Mouse (Mus musculus) heart, postnatal 0 days (tissue): Measurements from ENCODE around the gene Myadm. TPM values are rescaled to one million over a fixed set of nuclear protein-coding genes. Genes with fewer than 3 reads are reported as not detected.

Experiments
- ATAC-seq: fragments of 200-750 bp; cut with Nextera tagmentation; 2 replicates; pipeline ENCODE4 v1.8.0; 2017; ENCODE audit warnings: low read depth, moderate number of reproducible peaks, moderate library complexity; ENCODE audit not compliant: insufficient read depth
- DNase-seq: peaks from one replicate; pipeline ENCODE4 v3.0.0-alpha.2; 2016; ENCODE audit warnings: low spot score
- H3K27ac ChIP-seq: fragments of 300-500 bp; sonication (generic); 2 replicates; pipeline ENCODE4 v1.5.1; 2014; ENCODE audit warnings: low read depth, mild to moderate bottlenecking
- H3K27me3 ChIP-seq: fragments of 300-500 bp; sonication (generic); 2 replicates; pipeline ENCODE4 v1.6.1; 2014; ENCODE audit warnings: low read length, mixed read lengths; ENCODE audit not compliant: control insufficient read depth, insufficient read depth
- H3K36me3 ChIP-seq: fragments of 300-500 bp; sonication (generic); replicated peaks from 2 replicates; pipeline ENCODE4 v1.6.1; 2014; ENCODE audit warnings: low read length, mixed read lengths; ENCODE audit not compliant: control insufficient read depth, insufficient read depth
- H3K4me1 ChIP-seq: fragments of 300-500 bp; sonication (generic); 2 replicates; pipeline ENCODE4 v1.6.1; 2014; ENCODE audit warnings: antibody characterized with exemption; ENCODE audit not compliant: control insufficient read depth, insufficient read depth
- H3K4me2 ChIP-seq: fragments of 300-500 bp; sonication (generic); 2 replicates; pipeline ENCODE4 v1.6.1; 2014; ENCODE audit warnings: low read depth, mild to moderate bottlenecking, low read length, moderate library complexity
- H3K4me3 ChIP-seq: fragments of 300-500 bp; sonication (generic); 2 replicates; pipeline ENCODE4 v1.5.1; 2014; ENCODE audit warnings: low read depth, low read length
- H3K9ac ChIP-seq: fragments of 300-500 bp; sonication (generic); replicated peaks from 2 replicates; pipeline ENCODE4 v1.6.1; 2014; ENCODE audit warnings: low read depth, low read length, mixed read lengths
- H3K9me3 ChIP-seq: fragments of 300-500 bp; sonication (generic); replicated peaks from 2 replicates; pipeline ENCODE4 v1.6.1; 2016; ENCODE audit warnings: low read length; ENCODE audit not compliant: control insufficient read depth
- CTCF ChIP-seq: IDR thresholded peaks from 2 replicates; pipeline ENCODE4 v1.5.1; 2016; ENCODE audit warnings: antibody characterized with exemption, control low read depth, low read depth
- EP300 ChIP-seq: IDR thresholded peaks from 2 replicates; pipeline ENCODE4 v1.6.1; 2016; ENCODE audit warnings: antibody characterized with exemption, low read depth
- WGBS: fragments of 180-500 bp; shearing (Covaris S2); extraction: QIAGEN DNeasy Blood & Tissue Kit; methylation state at CpG from one replicate; pipeline ENCODE4 v1.1.7; 2014; 5-methylcytosine and 5-hydroxymethylcytosine counted together
- polyA plus RNA-seq: library from polyadenylated mRNA; unstranded; fragments of >200 nt; fragmentation: Nextera tagmentation; extraction: Ambion mirVana; gene quantifications from 2 replicates; pipeline ENCODE4 v1.2.1, GENCODE M21; 2015
- total RNA-seq: library from RNA; depleted of rRNA; stranded (reverse); fragments of >200 nt; gene quantifications from 2 replicates; pipeline ENCODE4 v1.2.3, GENCODE M21; 2014; ENCODE audit warnings: low replicate concordance; rRNA removed

The Myadm gene
- total and polyA plus RNA-seq, 2 experiments from 2014 or later = 123 to 223 TPM

GRCm38 (mm10) chr7:3347366-3348287, 58.7 kb downstream of the Myadm start:
- TF ChIP-seq EP300 = no peak
- no peak for TF ChIP-seq CTCF
- no peak overlapping the region for H3K9ac ChIP-seq
- 50% methylated on average over 20 of the region's 20 CpGs for WGBS

GRCm38 (mm10) chr7:3348326-3348725, 59.4 kb downstream of the Myadm start:
- DNase-seq (no peak), ATAC-seq (no peak)
- no peaks in the 10 kb centered on the region for H3K36me3 ChIP-seq
- H3K27ac ChIP-seq = no peak overlapping the region
- 66% methylated on average over 5 of the region's 5 CpGs for WGBS
- H3K4me2 ChIP-seq = no peak overlapping the region
- no peak overlapping the region for H3K9ac ChIP-seq
- TF ChIP-seq CTCF (no peak), EP300 (no peak)
- H3K27me3 ChIP-seq = no peaks in the 10 kb centered on the region
- H3K4me1 ChIP-seq = no peaks in the 10 kb centered on the region
- no peaks in the 10 kb centered on the region for H3K9me3 ChIP-seq
- H3K4me3 ChIP-seq = no peak overlapping the region

More at GRCm38 (mm10) chr7:3347366-3348287, 58.7 kb downstream of the Myadm start:
- ATAC-seq (no peak), DNase-seq (no peak)
- H3K4me3 ChIP-seq = no peak overlapping the region
- no peaks in the 10 kb centered on the region for H3K27me3 ChIP-seq
- H3K36me3 ChIP-seq = no peaks in the 10 kb centered on the region
- no peak overlapping the region for H3K4me2 ChIP-seq
- no peak overlapping the region for H3K27ac ChIP-seq
- no peaks in the 10 kb centered on the region for H3K4me1 ChIP-seq
- H3K9me3 ChIP-seq = no peaks in the 10 kb centered on the region

- Histone ChIP-seq H3K27me3 (no peaks in the 10 kb centered on the region), H3K4me2 (no peak overlapping the region), H3K4me1 (no peaks in the 10 kb centered on the region), H3K36me3 (no peaks in the 10 kb centered on the region), H3K9ac (no peak overlapping the region), H3K9me3 (no peaks in the 10 kb centered on the region), H3K4me3 (no peak overlapping the region), H3K27ac (no peak overlapping the region)
- 78% methylated on average over 9 of the region's 9 CpGs for WGBS
- ATAC-seq (no peak), DNase-seq (no peak)
- TF ChIP-seq CTCF (no peak), EP300 (no peak)
Observed at GRCm38 (mm10) chr7:3349775-3350174, 60.9 kb downstream of the Myadm start.

Other genes with a start within 250 kb of the Myadm start
- not detected in 2 replicates for gene AU018091, start 119.9 kb upstream of the Myadm start, total RNA-seq
- not detected in 2 replicates for gene AU018091, start 119.9 kb upstream of the Myadm start, polyA plus RNA-seq
- under 0.01 TPM in 1 of 2 replicates, not detected in the other for gene Nlrp12, start 39.3 kb upstream of the Myadm start, total RNA-seq
- 0.01 TPM in 2 replicates for gene Nlrp12, start 39.3 kb upstream of the Myadm start, polyA plus RNA-seq
- gene Prkcg, start 99 bp downstream of the Myadm start, total RNA-seq = 1.8 and 4.2 TPM in 2 replicates
- 0.30 and 0.40 TPM in 2 replicates for gene Prkcg, start 99 bp downstream of the Myadm start, polyA plus RNA-seq
- 4.0 and 6.3 TPM in 2 replicates for gene Cacng7, start 43.9 kb downstream of the Myadm start, total RNA-seq
- gene Cacng7, start 43.9 kb downstream of the Myadm start, polyA plus RNA-seq = 0.15 and 0.29 TPM in 2 replicates
- gene Cacng8, start 101.6 kb downstream of the Myadm start, total RNA-seq = not detected in 2 replicates
- not detected in 2 replicates for gene Cacng8, start 101.6 kb downstream of the Myadm start, polyA plus RNA-seq
- 12.0 and 21.3 TPM in 2 replicates for gene Cacng6, start 135.1 kb downstream of the Myadm start, total RNA-seq
- 20.4 and 20.9 TPM in 2 replicates for gene Cacng6, start 135.1 kb downstream of the Myadm start, polyA plus RNA-seq
- gene Tarm1, start 213.5 kb downstream of the Myadm start, total RNA-seq = 3.6 TPM in 1 of 2 replicates, not detected in the other
- 0.10 TPM in 1 of 2 replicates, not detected in the other for gene Tarm1, start 213.5 kb downstream of the Myadm start, polyA plus RNA-seq